Mouse (Mus musculus) lung, embryonic 14.5 days (tissue): Measurements from ENCODE around the gene Afm. TPM values are rescaled to one million over a fixed set of nuclear protein-coding genes. Genes with fewer than 3 reads are reported as not detected.

Experiments used
- ATAC-seq: fragments of 200-750 bp; cut with Nextera tagmentation; 2 replicates; pipeline ENCODE4 v1.8.0; 2017; ENCODE audit warnings: mild to moderate bottlenecking, moderate TSS enrichment, moderate library complexity; ENCODE audit not compliant: insufficient read depth
- DNase-seq: peaks from one replicate; pipeline ENCODE4 v3.0.0-alpha.2; 2015
- H3K27ac ChIP-seq: fragments of 300-500 bp; sonication (generic); 2 replicates; pipeline ENCODE4 v1.5.1; 2014; ENCODE audit warnings: low read depth, mild to moderate bottlenecking, moderate library complexity
- H3K27me3 ChIP-seq: fragments of 300-500 bp; sonication (generic); 2 replicates; pipeline ENCODE4 v1.6.1; 2014; ENCODE audit warnings: low read length, control low read depth; ENCODE audit not compliant: insufficient read depth
- H3K36me3 ChIP-seq: fragments of 300-500 bp; sonication (generic); 2 replicates; pipeline ENCODE4 v1.6.1; 2014; ENCODE audit warnings: control low read depth; ENCODE audit not compliant: insufficient read depth
- H3K4me1 ChIP-seq: fragments of 300-500 bp; sonication (generic); 2 replicates; pipeline ENCODE4 v1.6.1; 2014; ENCODE audit warnings: antibody characterized with exemption, control low read depth; ENCODE audit not compliant: insufficient read depth
- H3K4me2 ChIP-seq: fragments of 300-500 bp; sonication (generic); 2 replicates; pipeline ENCODE4 v1.6.1; 2014; ENCODE audit warnings: mild to moderate bottlenecking
- H3K4me3 ChIP-seq: fragments of 300-500 bp; sonication (generic); 2 replicates; pipeline ENCODE4 v1.5.1; 2014; ENCODE audit warnings: low read depth, low read length
- H3K9ac ChIP-seq: fragments of 300-500 bp; sonication (generic); 2 replicates; pipeline ENCODE4 v1.6.1; 2014
- H3K9me3 ChIP-seq: fragments of 300-500 bp; sonication (generic); 2 replicates; pipeline ENCODE4 v1.6.1; 2016; ENCODE audit warnings: low read depth, low read length, control low read depth
- CTCF ChIP-seq: IDR thresholded peaks from 2 replicates; pipeline ENCODE4 v1.5.1; 2016; ENCODE audit warnings: antibody characterized with exemption, low read depth
- WGBS: fragments of 180-500 bp; shearing (Covaris S2); extraction: QIAGEN DNeasy Blood & Tissue Kit; methylation state at CpG from one replicate; pipeline ENCODE4 v1.1.7; 2014; 5-methylcytosine and 5-hydroxymethylcytosine counted together
- polyA plus RNA-seq: library from polyadenylated mRNA; unstranded; fragments of >200 nt; fragmentation: Nextera tagmentation; extraction: Ambion mirVana; gene quantifications from 2 replicates; pipeline ENCODE4 v1.2.1, GENCODE M21; 2014

The Afm gene
- 0.12 TPM in 1 of 2 replicates, not detected in the other for polyA plus RNA-seq

DNA sequence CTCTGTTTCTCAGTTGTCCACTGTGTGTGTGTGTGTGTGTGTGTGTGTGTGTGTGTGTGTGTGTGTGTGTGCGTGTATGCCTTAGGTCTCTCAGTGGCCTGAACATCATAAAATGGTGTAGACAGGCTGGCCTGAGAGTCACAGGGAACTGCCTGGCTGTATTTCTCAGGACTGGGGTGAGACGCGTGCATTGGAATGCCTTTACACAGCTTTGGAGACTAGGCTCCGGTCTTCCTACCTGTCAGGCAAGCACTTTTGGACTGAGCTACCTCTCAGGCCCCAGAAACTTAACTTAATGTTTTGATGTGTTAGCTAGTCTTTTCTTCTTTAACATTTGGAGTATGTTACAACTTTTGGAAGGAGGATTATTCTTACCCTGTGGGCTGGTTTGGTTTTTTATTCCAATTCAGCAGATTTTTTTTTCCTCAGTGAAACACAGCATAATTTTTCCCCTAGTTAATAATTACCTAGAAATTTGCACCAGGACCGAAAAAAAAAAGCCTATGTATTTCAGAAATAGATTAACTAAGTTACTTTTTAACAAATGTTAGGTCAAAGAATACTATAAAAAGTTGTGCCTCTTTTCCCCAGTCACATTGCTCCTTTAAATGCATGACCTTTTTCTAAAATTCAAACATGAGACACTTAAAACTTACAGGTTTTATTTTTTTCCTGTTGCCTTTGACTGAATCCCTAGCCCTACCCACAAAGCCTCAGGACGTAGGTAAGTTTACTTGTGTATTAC, at the start of gene Afm:
Gene Afm (plus strand): TSS at position 577 of the 745 bp plus-strand sequence.
- Histone ChIP-seq H3K9ac (no peak within 1 kb of the TSS), H3K27ac (no peak within 1 kb of the TSS), H3K36me3 (no peaks in the 10 kb centered on the region), H3K9me3 (no peaks in the 10 kb centered on the region), H3K4me1 (no peaks in the 10 kb centered on the region), H3K27me3 (no peaks in the 10 kb centered on the region), H3K4me2 (no peak within 1 kb of the TSS), H3K4me3 (no peak within 1 kb of the TSS)
- TF ChIP-seq CTCF, result no peak
- WGBS, result 67% methylated on average over 6 of the region's 6 CpGs
- ATAC-seq, result no peak
- DNase-seq, result peak; percentile 5

GRCm38 (mm10) chr5:90470836-90471235, 47.9 kb upstream of the Afm start:
- DNase-seq, result no peak
- no peak overlapping the region for H3K4me2 ChIP-seq
- H3K4me3 ChIP-seq, result no peak overlapping the region
- H3K27me3 ChIP-seq, result no peaks in the 10 kb centered on the region
- H3K27ac ChIP-seq, result no peak overlapping the region
- no peak for TF ChIP-seq CTCF
- no peak overlapping the region for H3K9ac ChIP-seq
- no peaks in the 10 kb centered on the region for H3K36me3 ChIP-seq
- WGBS, result 52% methylated on average over 3 of the region's 3 CpGs
- no peaks in the 10 kb centered on the region for H3K4me1 ChIP-seq
- ATAC-seq, result no peak
- H3K9me3 ChIP-seq, result no peaks in the 10 kb centered on the region

- DNase-seq (no peak), ATAC-seq (no peak)
- Histone ChIP-seq H3K9ac (no peak overlapping the region), H3K4me3 (no peak overlapping the region), H3K4me2 (no peak overlapping the region), H3K27me3 (no peaks in the 10 kb centered on the region), H3K27ac (no peak overlapping the region), H3K36me3 (no peaks in the 10 kb centered on the region), H3K4me1 (no peaks in the 10 kb centered on the region), H3K9me3 (no peaks in the 10 kb centered on the region)
- 87% methylated on average over 4 of the region's 4 CpGs for WGBS
- no peak for TF ChIP-seq CTCF
These were observed 44.8 kb upstream of the Afm start for GRCm38 (mm10) chr5:90473902-90474301.

DNA sequence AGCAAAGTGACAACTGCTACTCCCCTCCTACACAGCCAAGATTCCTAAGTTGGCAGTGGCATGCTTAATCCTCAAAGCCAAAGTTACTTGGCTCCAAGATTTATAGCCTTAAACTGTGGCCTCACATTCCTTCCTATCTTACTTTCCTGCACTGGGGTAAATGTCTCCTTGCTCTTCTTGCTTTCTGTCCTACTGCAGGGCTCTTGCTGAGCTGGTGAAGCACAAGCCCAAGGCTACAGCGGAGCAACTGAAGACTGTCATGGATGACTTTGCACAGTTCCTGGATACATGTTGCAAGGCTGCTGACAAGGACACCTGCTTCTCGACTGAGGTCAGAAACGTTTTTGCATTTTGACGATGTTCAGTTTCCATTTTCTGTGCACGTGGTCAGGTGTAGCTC, 44.4 kb upstream of the Afm start:
- TF ChIP-seq CTCF, result no peak
- no peaks in the 10 kb centered on the region for H3K4me1 ChIP-seq
- no peaks in the 10 kb centered on the region for H3K36me3 ChIP-seq
- 82% methylated on average over 5 of the region's 5 CpGs for WGBS
- H3K4me2 ChIP-seq, result no peak overlapping the region
- H3K9ac ChIP-seq, result no peak overlapping the region
- H3K27me3 ChIP-seq, result no peaks in the 10 kb centered on the region
- H3K9me3 ChIP-seq, result no peaks in the 10 kb centered on the region
- H3K27ac ChIP-seq, result no peak overlapping the region
- ATAC-seq (no peak), DNase-seq (no peak)
- H3K4me3 ChIP-seq, result no peak overlapping the region

GRCm38 (mm10) chr5:90476741-90477140, 42.0 kb upstream of the Afm start:
- Histone ChIP-seq H3K4me1 (no peaks in the 10 kb centered on the region), H3K4me3 (no peak overlapping the region), H3K9me3 (no peaks in the 10 kb centered on the region), H3K9ac (no peak overlapping the region), H3K4me2 (no peak overlapping the region), H3K27ac (no peak overlapping the region), H3K27me3 (no peaks in the 10 kb centered on the region), H3K36me3 (no peaks in the 10 kb centered on the region)
- DNase-seq (no peak), ATAC-seq (no peak)
- no peak for TF ChIP-seq CTCF
- 87% methylated on average over 3 of the region's 3 CpGs for WGBS

GRCm38 (mm10) chr5:90477308-90478140, 41.2 kb upstream of the Afm start:
- no peak overlapping the region for H3K9ac ChIP-seq
- no peak for TF ChIP-seq CTCF
- no peaks in the 10 kb centered on the region for H3K27me3 ChIP-seq
- no peaks in the 10 kb centered on the region for H3K36me3 ChIP-seq
- H3K4me3 ChIP-seq, result no peak overlapping the region
- ATAC-seq (no peak), DNase-seq (no peak)
- H3K4me2 ChIP-seq, result no peak overlapping the region
- no peak overlapping the region for H3K27ac ChIP-seq
- WGBS, result 65% methylated on average over 7 of the region's 7 CpGs
- H3K4me1 ChIP-seq, result no peaks in the 10 kb centered on the region
- H3K9me3 ChIP-seq, result no peaks in the 10 kb centered on the region

DNA sequence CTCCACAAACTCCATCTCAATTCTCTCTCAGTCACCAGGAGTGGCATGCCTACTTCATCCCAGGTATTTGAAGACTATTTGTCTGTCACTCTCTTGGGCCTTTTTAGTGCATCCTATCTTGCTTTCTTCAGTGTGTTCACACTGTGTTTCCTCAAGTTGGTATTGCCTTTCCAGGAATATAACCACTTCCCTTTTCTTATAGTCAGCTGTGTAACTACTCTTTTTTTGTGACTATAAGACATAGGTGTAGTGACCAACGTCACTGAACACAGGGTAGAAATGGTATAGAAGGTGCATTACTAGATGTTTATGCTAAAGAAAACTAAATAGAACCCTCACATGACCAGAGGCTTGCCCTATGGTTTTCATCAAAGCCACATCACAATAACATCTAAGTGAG, 39.8 kb upstream of the Afm start:
- DNase-seq (no peak), ATAC-seq (no peak)
- no peak overlapping the region for H3K27ac ChIP-seq
- no peaks in the 10 kb centered on the region for H3K9me3 ChIP-seq
- H3K36me3 ChIP-seq, result no peaks in the 10 kb centered on the region
- no peak overlapping the region for H3K4me3 ChIP-seq
- TF ChIP-seq CTCF, result no peak
- 76% methylated on average over 1 of the region's 1 CpGs for WGBS
- no peak overlapping the region for H3K4me2 ChIP-seq
- no peak overlapping the region for H3K9ac ChIP-seq
- no peaks in the 10 kb centered on the region for H3K4me1 ChIP-seq
- H3K27me3 ChIP-seq, result no peaks in the 10 kb centered on the region
